Mouse (Mus musculus) C2C12 (cell line): ENCODE data around the gene Foxp1. TPM values are rescaled to one million over a fixed set of nuclear protein-coding genes. Genes with fewer than 3 reads are reported as not detected.
A peak's percentile ranks its signal among the peaks of the same experiment; 100 is the strongest.

Source experiments
- H3K27me3 ChIP-seq: one replicate; pipeline ENCODE4 v1.6.1; 2011; ENCODE audit not compliant: control insufficient read depth, insufficient read depth, insufficient read length
- H3K36me3 ChIP-seq: one replicate; pipeline ENCODE4 v1.6.1; 2011; ENCODE audit not compliant: control insufficient read depth, insufficient read depth
- H3K4me3 ChIP-seq: one replicate; pipeline ENCODE4 v1.5.1; 2011; ENCODE audit warnings: mild to moderate bottlenecking, control low read depth; ENCODE audit not compliant: poor library complexity, insufficient read depth, severe bottlenecking
- H3K79me2 ChIP-seq: one replicate; pipeline ENCODE4 v1.6.1; 2011; ENCODE audit not compliant: control insufficient read depth, insufficient read depth
- H3K79me3 ChIP-seq: one replicate; pipeline ENCODE4 v1.6.1; 2011; ENCODE audit warnings: low read depth, control low read depth
- H3ac ChIP-seq: one replicate; pipeline ENCODE3; 2011; ENCODE audit warnings: low read depth; ENCODE audit not compliant: control insufficient read depth, insufficient read length
- CEBPB ChIP-seq: IDR thresholded peaks from one replicate; pipeline ENCODE4 v1.6.1; 2011; ENCODE audit warnings: low read depth, mild to moderate bottlenecking, control low read depth, moderate library complexity
- CTCF ChIP-seq: IDR thresholded peaks from one replicate; pipeline ENCODE4 v1.5.1; 2011; ENCODE audit not compliant: control insufficient read depth, insufficient read depth, insufficient read length
- FOSL1 ChIP-seq: IDR thresholded peaks from one replicate; pipeline ENCODE4 v1.8.0; 2011; ENCODE audit warnings: mild to moderate bottlenecking, low read length; ENCODE audit not compliant: poor library complexity, insufficient read depth, severe bottlenecking
- MAX ChIP-seq: IDR thresholded peaks from one replicate; pipeline ENCODE4 v1.6.1; 2011; ENCODE audit warnings: mild to moderate bottlenecking, control low read depth
- MYOD1 ChIP-seq: IDR thresholded peaks from one replicate; pipeline ENCODE4 v1.6.1; 2011; ENCODE audit warnings: low read depth; ENCODE audit not compliant: control insufficient read depth, insufficient read length
- MYOG ChIP-seq: IDR thresholded peaks from one replicate; pipeline ENCODE4 v1.6.1; 2011; ENCODE audit not compliant: control insufficient read depth, insufficient read length; ENCODE audit errors: extremely low read depth
- USF1 ChIP-seq: IDR thresholded peaks from one replicate; pipeline ENCODE4 v1.6.1; 2011; ENCODE audit warnings: low read depth, mild to moderate bottlenecking, control low read depth, moderate library complexity
- polyA plus RNA-seq: library from polyadenylated mRNA; unstranded; fragments of >200 nt; fragmentation: generic; extraction: Trizol; gene quantifications from one replicate; pipeline ENCODE4 v1.2.1, GENCODE M21; 2012; ENCODE audit warnings: missing spikeins

Foxp1 gene
- polyA plus RNA-seq, 1 experiment: 25.9 TPM

DNA sequence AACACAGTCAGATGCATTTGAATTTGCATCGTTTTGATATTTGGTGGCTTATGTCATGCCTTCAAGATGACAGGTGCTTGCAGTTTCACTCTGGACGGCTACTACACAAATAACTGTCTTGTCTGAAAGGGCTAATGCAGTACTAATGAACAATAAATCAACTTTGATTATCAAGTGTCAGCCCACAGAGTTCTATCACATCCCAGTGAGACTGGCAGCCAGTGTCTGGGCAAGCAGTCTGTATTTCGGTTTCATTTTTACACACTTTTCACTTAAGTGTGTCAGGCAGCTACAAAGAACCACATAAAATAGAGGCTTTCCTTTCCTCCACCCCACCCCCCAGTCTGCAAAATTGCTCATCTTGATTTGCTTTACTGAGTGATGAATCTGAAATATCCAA, 496.5 kb downstream of the Foxp1 start:
- Histone ChIP-seq H3K79me3 (peaks cover 63% of the 10 kb centered on the region), H3K4me3 (peak overlapping the region; percentile 12), H3K36me3 (no peaks in the 10 kb centered on the region), H3ac (peak overlapping the region; percentile 33), H3K79me2 (peaks cover 78% of the 10 kb centered on the region), H3K27me3 (no peaks in the 10 kb centered on the region)
- TF ChIP-seq MYOG: no peak
- TF ChIP-seq MAX: no peak
- TF ChIP-seq MYOD1: no peak
- TF ChIP-seq CTCF: no peak
- no peak for TF ChIP-seq CEBPB
- no peak for TF ChIP-seq FOSL1
- TF ChIP-seq USF1: no peak

DNA sequence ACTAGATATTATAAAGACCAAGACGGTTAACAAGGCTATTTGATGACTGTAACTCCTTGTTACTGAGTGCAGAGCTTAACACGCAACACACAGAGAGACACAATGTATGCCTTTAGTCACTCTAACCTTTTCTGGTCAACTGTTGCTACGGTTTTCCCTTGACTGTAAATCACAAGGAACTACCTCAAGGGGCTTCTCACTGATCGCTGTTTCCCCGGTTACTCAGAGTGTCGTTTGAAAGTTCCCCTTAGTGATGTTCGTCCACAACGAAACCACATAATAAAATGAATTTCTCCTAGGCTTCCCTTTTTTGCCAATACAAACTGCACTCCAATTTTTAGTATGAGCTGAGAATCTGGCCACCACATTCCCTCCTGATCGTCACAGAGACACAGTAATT, 497.9 kb downstream of the Foxp1 start:
- H3K36me3 ChIP-seq: peaks cover 3% of the 10 kb centered on the region
- no peak for TF ChIP-seq MYOG
- no peak for TF ChIP-seq MYOD1
- TF ChIP-seq MAX: no peak
- no peak for TF ChIP-seq CEBPB
- no peak for TF ChIP-seq CTCF
- no peak for TF ChIP-seq FOSL1
- no peak for TF ChIP-seq USF1
- peaks cover 77% of the 10 kb centered on the region for H3K79me3 ChIP-seq
- no peak overlapping the region for H3K4me3 ChIP-seq
- H3K79me2 ChIP-seq: peaks cover 92% of the 10 kb centered on the region
- H3ac ChIP-seq: no peak overlapping the region
- no peaks in the 10 kb centered on the region for H3K27me3 ChIP-seq

- no peak overlapping the region for H3ac ChIP-seq
- H3K36me3 ChIP-seq: peaks cover 27% of the 10 kb centered on the region
- peaks cover 97% of the 10 kb centered on the region for H3K79me2 ChIP-seq
- peaks cover 89% of the 10 kb centered on the region for H3K79me3 ChIP-seq
- TF ChIP-seq FOSL1: no peak
- no peak for TF ChIP-seq CEBPB
- TF ChIP-seq CTCF: no peak
- TF ChIP-seq USF1: no peak
- no peak for TF ChIP-seq MAX
- TF ChIP-seq MYOG: no peak
- no peak for TF ChIP-seq MYOD1
- no peaks in the 10 kb centered on the region for H3K27me3 ChIP-seq
- H3K4me3 ChIP-seq: no peak overlapping the region
Measured at GRCm38 (mm10) chr6:99020570-99021444, 501.7 kb downstream of the Foxp1 start.

- Histone ChIP-seq H3ac (no peak overlapping the region), H3K79me3 (peaks cover 78% of the 10 kb centered on the region), H3K36me3 (peaks cover 38% of the 10 kb centered on the region), H3K79me2 (peaks cover 86% of the 10 kb centered on the region), H3K27me3 (no peaks in the 10 kb centered on the region), H3K4me3 (no peak overlapping the region)
- no peak for TF ChIP-seq USF1
- no peak for TF ChIP-seq CTCF
- TF ChIP-seq MYOD1: no peak
- TF ChIP-seq MYOG: no peak
- no peak for TF ChIP-seq CEBPB
Measured at GRCm38 (mm10) chr6:99019716-99020115, 502.8 kb downstream of the Foxp1 start.

GRCm38 (mm10) chr6:99019266-99019665, 503.3 kb downstream of the Foxp1 start:
- H3K27me3 ChIP-seq: no peaks in the 10 kb centered on the region
- H3K79me2 ChIP-seq: peaks cover 81% of the 10 kb centered on the region
- H3K4me3 ChIP-seq: no peak overlapping the region
- H3K36me3 ChIP-seq: peaks cover 42% of the 10 kb centered on the region
- TF ChIP-seq MYOD1: no peak
- no peak for TF ChIP-seq CTCF
- no peak for TF ChIP-seq FOSL1
- no peak for TF ChIP-seq CEBPB
- no peak for TF ChIP-seq USF1
- no peak for TF ChIP-seq MYOG
- no peak for TF ChIP-seq MAX
- no peak overlapping the region for H3ac ChIP-seq
- H3K79me3 ChIP-seq: peaks cover 74% of the 10 kb centered on the region

- peaks cover 65% of the 10 kb centered on the region for H3K36me3 ChIP-seq
- no peaks in the 10 kb centered on the region for H3K27me3 ChIP-seq
- no peak overlapping the region for H3K4me3 ChIP-seq
- peaks cover 32% of the 10 kb centered on the region for H3K79me2 ChIP-seq
- no peak overlapping the region for H3ac ChIP-seq
- H3K79me3 ChIP-seq: peaks cover 30% of the 10 kb centered on the region
- TF ChIP-seq CTCF (no peak), FOSL1 (no peak), MYOG (no peak), CEBPB (no peak), MAX (no peak), MYOD1 (no peak), USF1 (no peak)
Measured at GRCm38 (mm10) chr6:99013866-99014502, 508.5 kb downstream of the Foxp1 start.
